Mouse (Mus musculus): ENCODE results near the gene Ptprd.
A peak's percentile ranks its signal among the peaks of the same experiment; 100 is the strongest.

DNA sequence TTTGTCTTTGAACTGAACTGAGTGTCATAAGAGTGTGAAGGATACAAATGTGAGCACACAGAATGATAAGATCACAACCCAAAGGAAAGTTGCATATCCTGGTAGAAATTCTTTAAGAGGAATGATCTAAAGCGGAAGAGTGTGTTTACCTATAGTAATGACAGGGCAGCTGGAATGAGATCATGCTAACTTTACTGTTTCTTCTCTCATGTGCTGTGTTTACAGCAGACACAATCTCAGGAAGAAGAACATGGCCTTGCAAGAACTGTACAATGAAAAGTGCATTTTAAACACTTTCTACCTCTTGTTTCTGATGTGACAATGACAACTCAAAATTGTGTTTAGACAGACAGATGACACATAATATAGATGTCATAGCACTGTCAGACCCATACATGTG, 1621.0 kb downstream of the Ptprd start:
- TF ChIP-seq CTCF (IDR thresholded peaks at IDR 0.05) = no peak
- peak; percentile 62; the same call in 1 of the 2 replicates for TF ChIP-seq EP300 (IDR thresholded peaks at IDR 0.05)

Data from lung, postnatal 0 days (tissue).